Mouse (Mus musculus): ENCODE measurements around the gene Alad. TPM values are rescaled to one million over a fixed set of nuclear protein-coding genes. Genes with fewer than 3 reads are reported as not detected.

Alad gene
- total RNA-seq, 2 experiments from 2014 or later: 31.5 to 33.7 TPM

- no peak for DNase-seq (ENCODE audit: low spot score in 2 of 2)
Observed at GRCm38 (mm10) chr4:62518416-62519121, 1.1 kb downstream of the Alad start.

- no peak for DNase-seq (ENCODE audit: low spot score in 2 of 2)
Observed at GRCm38 (mm10) chr4:62517538-62518415, 1.9 kb downstream of the Alad start.

GRCm38 (mm10) chr4:62517046-62517445 lies 2.7 kb downstream of the Alad start:
- DNase-seq (ENCODE audit: low spot score in 2 of 2): no peak

- no peak for DNase-seq (ENCODE audit: low spot score in 2 of 2)
Observed at GRCm38 (mm10) chr4:62516579-62516978, 3.1 kb downstream of the Alad start.

GRCm38 (mm10) chr4:62516079-62516478 lies 3.6 kb downstream of the Alad start:
- DNase-seq (ENCODE audit: low spot score in 2 of 2): no peak

GRCm38 (mm10) chr4:62515490-62515889 lies 4.2 kb downstream of the Alad start:
- no peak for DNase-seq (ENCODE audit: low spot score in 2 of 2)

- DNase-seq (ENCODE audit: low spot score in 2 of 2): no peak
Observed at GRCm38 (mm10) chr4:62514995-62515394, 4.7 kb downstream of the Alad start.

- peak in 1 of 2 experiments; percentile 25 for DNase-seq (ENCODE audit: low spot score in 2 of 2)
Observed at GRCm38 (mm10) chr4:62513998-62514506, 5.7 kb downstream of the Alad start.

- no peak for DNase-seq (ENCODE audit: low spot score in 2 of 2)
Observed at GRCm38 (mm10) chr4:62509946-62510345, 9.8 kb downstream of the Alad start.

GRCm38 (mm10) chr4:62508839-62509238 lies 10.9 kb downstream of the Alad start:
- peak in 1 of 2 experiments; percentile 39 for DNase-seq (ENCODE audit: low spot score in 2 of 2)

GRCm38 (mm10) chr4:62506798-62507197 lies 12.9 kb downstream of the Alad start:
- DNase-seq (ENCODE audit: low spot score in 2 of 2): no peak

GRCm38 (mm10) chr4:62505991-62506390 lies 13.7 kb downstream of the Alad start:
- DNase-seq (ENCODE audit: low spot score in 2 of 2): no peak

GRCm38 (mm10) chr4:62503374-62503970 lies 16.2 kb downstream of the Alad start, which contains the start of gene Hdhd3:
Gene Hdhd3, minus strand, starts transcription at chr4:62503467.
- no peak for DNase-seq (ENCODE audit: low spot score in 2 of 2)

- no peak for DNase-seq (ENCODE audit: low spot score in 2 of 2)
Observed at GRCm38 (mm10) chr4:62502969-62503368, 16.7 kb downstream of the Alad start.

GRCm38 (mm10) chr4:62501964-62502732 lies 17.6 kb downstream of the Alad start:
- peak; percentile 85 to 92 for DNase-seq (ENCODE audit: low spot score in 2 of 2)

GRCm38 (mm10) chr4:62501534-62501933 lies 18.2 kb downstream of the Alad start:
- DNase-seq (ENCODE audit: low spot score in 2 of 2): no peak

- no peak for DNase-seq (ENCODE audit: low spot score in 2 of 2)
Observed at GRCm38 (mm10) chr4:62500799-62501198, 18.9 kb downstream of the Alad start.

- DNase-seq (ENCODE audit: low spot score in 2 of 2): peak; percentile 40 to 51
Observed at GRCm38 (mm10) chr4:62496815-62497214, 22.9 kb downstream of the Alad start.

- DNase-seq (ENCODE audit: low spot score in 2 of 2): no peak
Observed at GRCm38 (mm10) chr4:62495946-62496345, 23.8 kb downstream of the Alad start.

- no peak for DNase-seq (ENCODE audit: low spot score in 2 of 2)
Observed at GRCm38 (mm10) chr4:62494230-62494629, 25.5 kb downstream of the Alad start.

- no peak for DNase-seq (ENCODE audit: low spot score in 2 of 2)
Observed at GRCm38 (mm10) chr4:62492682-62493081, 27.0 kb downstream of the Alad start.

Measured in layer of hippocampus, adult 18-20 months (tissue).